Mouse (Mus musculus): ENCODE data around the gene Hes7.

DNA sequence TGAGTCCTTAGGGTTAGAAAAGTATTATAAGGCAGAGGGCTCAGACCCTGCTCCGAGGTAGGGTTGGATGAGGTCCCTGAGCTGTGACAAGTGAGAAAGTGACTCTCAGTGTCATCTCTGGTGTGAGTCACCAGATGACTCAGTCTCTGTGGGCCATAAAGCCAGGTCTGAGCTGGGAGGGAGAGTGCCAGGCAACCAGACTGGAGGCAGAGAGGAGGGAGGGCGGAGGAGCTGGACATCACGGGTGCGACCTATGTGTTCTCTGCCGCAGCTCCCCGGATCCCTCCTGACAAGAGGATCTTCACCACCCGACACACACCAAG is 17.8 kb upstream of the Hes7 start:
- TF ChIP-seq CTCF (IDR thresholded peaks at IDR 0.05; ENCODE audit: borderline replicate concordance, control insufficient read depth, extremely low read depth, insufficient read depth, low read length, poor library complexity) (no peak), POLR2A (IDR thresholded peaks at IDR 0.05; ENCODE audit: control insufficient read depth, extremely low read depth, insufficient read depth, low read length, poor library complexity) (no peak)

Data from thymus, adult 2 months (tissue).